Mouse (Mus musculus): Measurements from ENCODE around the gene Mrps27. TPM values are rescaled to one million over a fixed set of nuclear protein-coding genes. Genes with fewer than 3 reads are reported as not detected.
"Not testable (repeated sequence)": the region's sequence is repeated elsewhere in the genome, so short reads cannot be mapped to it uniquely, and the experiment has no call there.

Mrps27 gene
- polyA plus RNA-seq, 1 experiment = 50.4 TPM

DNA sequence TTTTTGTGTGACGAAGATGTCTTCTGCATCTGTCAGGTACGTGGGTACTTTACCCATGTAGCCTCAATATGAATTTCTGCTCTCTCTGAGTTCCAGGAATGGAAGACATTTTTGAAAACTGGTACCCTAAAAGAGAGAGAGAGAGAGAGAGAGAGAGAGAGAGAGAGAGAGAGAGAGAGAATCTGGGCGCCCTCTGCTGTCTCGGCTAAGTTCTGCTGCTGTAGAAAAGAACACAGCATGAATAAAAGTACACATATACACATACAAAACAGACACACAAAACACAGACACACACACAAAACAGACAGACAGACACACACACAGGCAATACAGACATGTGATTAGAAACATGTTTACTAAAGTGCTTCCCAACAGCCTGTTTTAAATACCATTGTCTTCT lies 27.5 kb upstream of the Mrps27 start:
- no peaks in the 10 kb centered on the region for H3K79me2 ChIP-seq (ENCODE audit: control insufficient read depth, insufficient read depth)
- H3K36me3 ChIP-seq (ENCODE audit: control insufficient read depth, insufficient read depth) = peaks cover 26% of the 10 kb centered on the region
- TF ChIP-seq MYOD1 (IDR thresholded peaks at IDR 0.05; ENCODE audit: control insufficient read depth, insufficient read length, low read depth) = no peak
- no peak overlapping the region for H3K4me3 ChIP-seq (ENCODE audit: insufficient read depth, poor library complexity, severe bottlenecking)
- no peaks in the 10 kb centered on the region for H3K79me3 ChIP-seq (ENCODE audit: low read depth)
- H3ac ChIP-seq (ENCODE audit: control insufficient read depth, insufficient read length, low read depth) = no peak overlapping the region
- H3K27me3 ChIP-seq (ENCODE audit: control insufficient read depth, insufficient read depth, insufficient read length) = no peaks in the 10 kb centered on the region

DNA sequence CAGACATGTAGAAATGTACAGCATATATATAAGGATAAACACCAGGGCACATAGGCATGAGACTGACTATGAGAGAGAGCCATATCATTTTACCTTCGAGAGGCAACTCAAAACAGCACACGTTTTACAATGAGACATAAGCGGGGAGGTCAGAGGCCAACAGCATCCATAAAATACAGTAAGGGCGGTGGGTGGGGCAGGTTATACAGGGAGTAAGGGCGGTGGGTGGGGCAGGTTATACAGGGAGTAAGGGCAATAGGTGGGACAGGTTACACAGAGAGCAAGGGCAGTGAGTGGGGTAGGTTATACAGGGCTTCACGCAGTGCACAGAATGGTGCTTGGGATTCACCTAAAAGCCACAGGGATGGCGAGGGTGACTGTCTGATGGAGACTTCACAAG lies 24.1 kb upstream of the Mrps27 start:
- peaks cover 33% of the 10 kb centered on the region for H3K36me3 ChIP-seq (ENCODE audit: control insufficient read depth, insufficient read depth)
- H3ac ChIP-seq (ENCODE audit: control insufficient read depth, insufficient read length, low read depth) = no peak overlapping the region
- no peak for TF ChIP-seq MYOD1 (IDR thresholded peaks at IDR 0.05; ENCODE audit: control insufficient read depth, insufficient read length, low read depth)
- no peak for TF ChIP-seq FOSL1 (IDR thresholded peaks at IDR 0.05; ENCODE audit: insufficient read depth, low read length, poor library complexity, severe bottlenecking)
- TF ChIP-seq USF1 (IDR thresholded peaks at IDR 0.05; ENCODE audit: low read depth) = no peak
- no peak for TF ChIP-seq CTCF (IDR thresholded peaks at IDR 0.05; ENCODE audit: control insufficient read depth, insufficient read depth, insufficient read length)
- no peak for TF ChIP-seq CEBPB (IDR thresholded peaks at IDR 0.05; ENCODE audit: low read depth)
- no peak for TF ChIP-seq MYOG (IDR thresholded peaks at IDR 0.05; ENCODE audit: control insufficient read depth, extremely low read depth, insufficient read length)
- TF ChIP-seq MAX (IDR thresholded peaks at IDR 0.05) = no peak
- H3K27me3 ChIP-seq (ENCODE audit: control insufficient read depth, insufficient read depth, insufficient read length) = no peaks in the 10 kb centered on the region
- no peaks in the 10 kb centered on the region for H3K79me3 ChIP-seq (ENCODE audit: low read depth)
- no peaks in the 10 kb centered on the region for H3K79me2 ChIP-seq (ENCODE audit: control insufficient read depth, insufficient read depth)
- H3K4me3 ChIP-seq (ENCODE audit: insufficient read depth, poor library complexity, severe bottlenecking) = no peak overlapping the region

DNA sequence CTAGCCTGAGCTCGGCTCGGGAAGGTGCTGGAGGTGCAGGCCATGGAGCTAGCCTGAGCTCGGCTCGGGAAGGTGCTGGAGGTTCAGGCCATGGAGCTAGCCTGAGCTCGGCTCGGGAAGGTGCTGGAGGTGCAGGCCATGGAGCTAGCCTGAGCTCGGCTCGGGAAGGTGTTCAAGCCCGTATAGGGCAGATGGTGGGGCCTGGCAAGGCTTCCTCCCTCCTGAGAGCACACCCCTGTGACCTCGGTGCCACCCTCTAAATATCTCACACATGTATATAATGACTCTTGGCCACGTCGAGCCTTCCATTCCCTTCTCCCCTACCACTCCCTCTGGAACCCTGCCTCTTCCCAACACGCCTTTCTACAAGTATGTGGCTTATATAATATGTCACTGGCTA lies 21.7 kb upstream of the Mrps27 start:
- peaks cover 51% of the 10 kb centered on the region for H3K36me3 ChIP-seq (ENCODE audit: control insufficient read depth, insufficient read depth)
- not testable (repeated sequence) for H3K79me3 ChIP-seq (ENCODE audit: low read depth); H3ac ChIP-seq (ENCODE audit: control insufficient read depth, insufficient read length, low read depth); H3K4me3 ChIP-seq (ENCODE audit: insufficient read depth, poor library complexity, severe bottlenecking); H3K79me2 ChIP-seq (ENCODE audit: control insufficient read depth, insufficient read depth); H3K27me3 ChIP-seq (ENCODE audit: control insufficient read depth, insufficient read depth, insufficient read length)

GRCm38 (mm10) chr13:99323632-99324336 lies 20.8 kb upstream of the Mrps27 start:
- Histone ChIP-seq H3K36me3 (ENCODE audit: control insufficient read depth, insufficient read depth) (peaks cover 52% of the 10 kb centered on the region), H3K79me3 (ENCODE audit: low read depth) (no peaks in the 10 kb centered on the region), H3K79me2 (ENCODE audit: control insufficient read depth, insufficient read depth) (no peaks in the 10 kb centered on the region), H3ac (ENCODE audit: control insufficient read depth, insufficient read length, low read depth) (peak overlapping the region; percentile 32), H3K27me3 (ENCODE audit: control insufficient read depth, insufficient read depth, insufficient read length) (no peaks in the 10 kb centered on the region), H3K4me3 (ENCODE audit: insufficient read depth, poor library complexity, severe bottlenecking) (no peak overlapping the region)
- TF ChIP-seq MAX (IDR thresholded peaks at IDR 0.05) = peak; percentile 29
- peak; percentile 23 for TF ChIP-seq CEBPB (IDR thresholded peaks at IDR 0.05; ENCODE audit: low read depth)
- peak; percentile 94 for TF ChIP-seq MYOD1 (IDR thresholded peaks at IDR 0.05; ENCODE audit: control insufficient read depth, insufficient read length, low read depth)
- no peak for TF ChIP-seq FOSL1 (IDR thresholded peaks at IDR 0.05; ENCODE audit: insufficient read depth, low read length, poor library complexity, severe bottlenecking)
- TF ChIP-seq USF1 (IDR thresholded peaks at IDR 0.05; ENCODE audit: low read depth) = no peak

- peaks cover 52% of the 10 kb centered on the region for H3K36me3 ChIP-seq (ENCODE audit: control insufficient read depth, insufficient read depth)
- H3K27me3 ChIP-seq (ENCODE audit: control insufficient read depth, insufficient read depth, insufficient read length); H3K79me2 ChIP-seq (ENCODE audit: control insufficient read depth, insufficient read depth); H3K4me3 ChIP-seq (ENCODE audit: insufficient read depth, poor library complexity, severe bottlenecking); H3K79me3 ChIP-seq (ENCODE audit: low read depth); H3ac ChIP-seq (ENCODE audit: control insufficient read depth, insufficient read length, low read depth): not testable (repeated sequence)
Observed at GRCm38 (mm10) chr13:99324337-99324685, 20.3 kb upstream of the Mrps27 start.

GRCm38 (mm10) chr13:99331255-99331654 lies 13.3 kb upstream of the Mrps27 start:
- H3ac ChIP-seq (ENCODE audit: control insufficient read depth, insufficient read length, low read depth) = no peak overlapping the region
- no peaks in the 10 kb centered on the region for H3K79me3 ChIP-seq (ENCODE audit: low read depth)
- no peak overlapping the region for H3K4me3 ChIP-seq (ENCODE audit: insufficient read depth, poor library complexity, severe bottlenecking)
- TF ChIP-seq MYOG (IDR thresholded peaks at IDR 0.05; ENCODE audit: control insufficient read depth, extremely low read depth, insufficient read length) (no peak), CTCF (IDR thresholded peaks at IDR 0.05; ENCODE audit: control insufficient read depth, insufficient read depth, insufficient read length) (no peak), CEBPB (IDR thresholded peaks at IDR 0.05; ENCODE audit: low read depth) (no peak), FOSL1 (IDR thresholded peaks at IDR 0.05; ENCODE audit: insufficient read depth, low read length, poor library complexity, severe bottlenecking) (no peak), MAX (IDR thresholded peaks at IDR 0.05) (no peak), MYOD1 (IDR thresholded peaks at IDR 0.05; ENCODE audit: control insufficient read depth, insufficient read length, low read depth) (no peak), USF1 (IDR thresholded peaks at IDR 0.05; ENCODE audit: low read depth) (no peak)
- H3K36me3 ChIP-seq (ENCODE audit: control insufficient read depth, insufficient read depth) = peaks cover 77% of the 10 kb centered on the region
- H3K79me2 ChIP-seq (ENCODE audit: control insufficient read depth, insufficient read depth) = no peaks in the 10 kb centered on the region
- H3K27me3 ChIP-seq (ENCODE audit: control insufficient read depth, insufficient read depth, insufficient read length) = no peaks in the 10 kb centered on the region

Data from C2C12 (cell line).